Mouse (Mus musculus) neural tube, embryonic 15.5 days (tissue): ENCODE data around the gene 0610040J01Rik. TPM values are rescaled to one million over a fixed set of nuclear protein-coding genes. Genes with fewer than 3 reads are reported as not detected.

Source experiments
- ATAC-seq: fragments of 200-750 bp; cut with Nextera tagmentation; 2 replicates; pipeline ENCODE4 v1.8.0; 2017; ENCODE audit warnings: mild to moderate bottlenecking, moderate TSS enrichment, moderate library complexity; ENCODE audit not compliant: low FRiP score
- H3K27ac ChIP-seq: fragments of 300-500 bp; sonication (generic); replicated peaks from 2 replicates; pipeline ENCODE4 v1.5.1; 2015; ENCODE audit warnings: mild to moderate bottlenecking, inconsistent platforms
- H3K27me3 ChIP-seq: fragments of 300-500 bp; sonication (generic); replicated peaks from 2 replicates; pipeline ENCODE4 v1.6.1; 2015; ENCODE audit warnings: inconsistent platforms
- H3K36me3 ChIP-seq: fragments of 300-500 bp; sonication (generic); 2 replicates; pipeline ENCODE4 v1.6.1; 2015; ENCODE audit warnings: inconsistent platforms
- H3K4me1 ChIP-seq: fragments of 300-500 bp; sonication (generic); 2 replicates; pipeline ENCODE4 v1.6.1; 2015; ENCODE audit warnings: inconsistent platforms
- H3K4me2 ChIP-seq: fragments of 300-500 bp; sonication (generic); 2 replicates; pipeline ENCODE4 v1.6.1; 2015; ENCODE audit warnings: inconsistent platforms, mild to moderate bottlenecking, moderate library complexity
- H3K4me3 ChIP-seq: fragments of 300-500 bp; sonication (generic); replicated peaks from 2 replicates; pipeline ENCODE4 v1.5.1; 2015; ENCODE audit warnings: mild to moderate bottlenecking, inconsistent platforms
- H3K9ac ChIP-seq: fragments of 300-500 bp; sonication (generic); replicated peaks from 2 replicates; pipeline ENCODE4 v1.6.1; 2015; ENCODE audit warnings: mild to moderate bottlenecking, inconsistent platforms
- H3K9me3 ChIP-seq: fragments of 300-500 bp; sonication (generic); replicated peaks from 2 replicates; pipeline ENCODE4 v1.6.1; 2016; ENCODE audit warnings: inconsistent platforms
- WGBS: fragments of 180-500 bp; shearing (Covaris S2); methylation state at CpG from one replicate; pipeline ENCODE4 v1.1.7; 2015; ENCODE audit warnings: mixed read lengths; 5-methylcytosine and 5-hydroxymethylcytosine counted together
- polyA plus RNA-seq: library from polyadenylated mRNA; unstranded; fragments of >200 nt; fragmentation: Nextera tagmentation; extraction: Ambion mirVana; gene quantifications from 2 replicates; pipeline ENCODE4 v1.2.1, GENCODE M21; 2015

0610040J01Rik gene
- polyA plus RNA-seq, 1 experiment from 2014 or later: 4.0 TPM

- Histone ChIP-seq H3K9ac (no peak overlapping the region), H3K4me3 (no peak overlapping the region), H3K36me3 (no peaks in the 10 kb centered on the region), H3K4me1 (0 out of 2 replicates have a peak, but pooled peaks cover 5% of the 10 kb centered on the region), H3K27me3 (no peaks in the 10 kb centered on the region), H3K4me2 (no peak overlapping the region), H3K9me3 (no peaks in the 10 kb centered on the region), H3K27ac (no peak overlapping the region)
- no peak for ATAC-seq
- WGBS: 62% methylated on average over 4 of the region's 4 CpGs
Measured at GRCm38 (mm10) chr5:63907513-63907912, 95.3 kb downstream of the 0610040J01Rik start.

GRCm38 (mm10) chr5:63910171-63910960 lies 98.2 kb downstream of the 0610040J01Rik start:
- WGBS: 88% methylated on average over 10 of the region's 10 CpGs
- Histone ChIP-seq H3K27me3 (no peaks in the 10 kb centered on the region), H3K9ac (no peak overlapping the region), H3K4me1 (0 out of 2 replicates have a peak, but pooled peaks cover 5% of the 10 kb centered on the region), H3K4me3 (no peak overlapping the region), H3K4me2 (no peak overlapping the region), H3K36me3 (no peaks in the 10 kb centered on the region), H3K27ac (no peak overlapping the region), H3K9me3 (no peaks in the 10 kb centered on the region)
- ATAC-seq: no peak

GRCm38 (mm10) chr5:63914896-63915295 lies 102.7 kb downstream of the 0610040J01Rik start:
- Histone ChIP-seq H3K4me2 (no peak overlapping the region), H3K36me3 (no peaks in the 10 kb centered on the region), H3K9ac (no peak overlapping the region), H3K9me3 (no peaks in the 10 kb centered on the region), H3K4me1 (no peaks in the 10 kb centered on the region), H3K4me3 (no peak overlapping the region), H3K27ac (no peak overlapping the region), H3K27me3 (no peaks in the 10 kb centered on the region)
- ATAC-seq: no peak
- WGBS: 78% methylated on average over 1 of the region's 1 CpGs

GRCm38 (mm10) chr5:63916457-63917139 lies 104.4 kb downstream of the 0610040J01Rik start:
- Histone ChIP-seq H3K27ac (no peak overlapping the region), H3K36me3 (no peaks in the 10 kb centered on the region), H3K9ac (no peak overlapping the region), H3K4me3 (no peak overlapping the region), H3K9me3 (no peaks in the 10 kb centered on the region), H3K4me2 (no peak overlapping the region), H3K4me1 (no peaks in the 10 kb centered on the region), H3K27me3 (no peaks in the 10 kb centered on the region)
- 88% methylated on average over 10 of the region's 10 CpGs for WGBS
- ATAC-seq: no peak

GRCm38 (mm10) chr5:63918201-63918600 lies 106.0 kb downstream of the 0610040J01Rik start:
- Histone ChIP-seq H3K9ac (no peak overlapping the region), H3K4me2 (no peak overlapping the region), H3K4me3 (no peak overlapping the region), H3K4me1 (no peaks in the 10 kb centered on the region), H3K27me3 (no peaks in the 10 kb centered on the region), H3K36me3 (no peaks in the 10 kb centered on the region), H3K9me3 (no peaks in the 10 kb centered on the region), H3K27ac (no peak overlapping the region)
- ATAC-seq: no peak
- WGBS: 87% methylated on average over 4 of the region's 4 CpGs

GRCm38 (mm10) chr5:63923305-63924025 lies 111.3 kb downstream of the 0610040J01Rik start:
- no peak for ATAC-seq
- Histone ChIP-seq H3K4me1 (no peaks in the 10 kb centered on the region), H3K4me2 (no peak overlapping the region), H3K9ac (no peak overlapping the region), H3K27me3 (no peaks in the 10 kb centered on the region), H3K36me3 (0 out of 2 replicates have a peak, but pooled peaks cover 11% of the 10 kb centered on the region), H3K4me3 (no peak overlapping the region), H3K27ac (no peak overlapping the region), H3K9me3 (no peaks in the 10 kb centered on the region)
- 86% methylated on average over 13 of the region's 13 CpGs for WGBS

GRCm38 (mm10) chr5:63925035-63925628 lies 113.0 kb downstream of the 0610040J01Rik start:
- Histone ChIP-seq H3K4me1 (no peaks in the 10 kb centered on the region), H3K9ac (no peak overlapping the region), H3K4me3 (no peak overlapping the region), H3K27ac (no peak overlapping the region), H3K36me3 (0 out of 2 replicates have a peak, but pooled peaks cover 14% of the 10 kb centered on the region), H3K4me2 (no peak overlapping the region), H3K9me3 (no peaks in the 10 kb centered on the region), H3K27me3 (no peaks in the 10 kb centered on the region)
- WGBS: 91% methylated on average over 14 of the region's 14 CpGs
- no peak for ATAC-seq

GRCm38 (mm10) chr5:63930824-63931358 lies 118.7 kb downstream of the 0610040J01Rik start:
- H3K27ac ChIP-seq: no peak overlapping the region
- peaks cover 7% of the 10 kb centered on the region for H3K4me1 ChIP-seq
- no peak overlapping the region for H3K4me3 ChIP-seq
- 50% methylated on average over 4 of the region's 4 CpGs for WGBS
- no peak overlapping the region for H3K9ac ChIP-seq
- H3K36me3 ChIP-seq: 0 out of 2 replicates have a peak, but pooled peaks cover 7% of the 10 kb centered on the region
- no peak for ATAC-seq
- H3K4me2 ChIP-seq: no peak overlapping the region
- H3K9me3 ChIP-seq: no peaks in the 10 kb centered on the region
- H3K27me3 ChIP-seq: no peaks in the 10 kb centered on the region

GRCm38 (mm10) chr5:63932829-63933228 lies 120.7 kb downstream of the 0610040J01Rik start:
- Histone ChIP-seq H3K36me3 (0 out of 2 replicates have a peak, but pooled peaks cover 3% of the 10 kb centered on the region), H3K4me2 (no peak overlapping the region), H3K4me1 (peaks cover 7% of the 10 kb centered on the region), H3K9me3 (no peaks in the 10 kb centered on the region), H3K27ac (no peak overlapping the region), H3K4me3 (no peak overlapping the region), H3K27me3 (no peaks in the 10 kb centered on the region), H3K9ac (no peak overlapping the region)
- WGBS: 38% methylated on average over 10 of the region's 10 CpGs
- ATAC-seq: no peak; the same call in 1 of the 2 replicates

- no peak for ATAC-seq
- Histone ChIP-seq H3K9me3 (no peaks in the 10 kb centered on the region), H3K9ac (no peak overlapping the region), H3K36me3 (no peaks in the 10 kb centered on the region), H3K27ac (no peak overlapping the region), H3K4me2 (no peak overlapping the region), H3K4me1 (peaks cover 7% of the 10 kb centered on the region), H3K4me3 (no peak overlapping the region), H3K27me3 (no peaks in the 10 kb centered on the region)
- WGBS: 90% methylated on average over 6 of the region's 6 CpGs
Measured at GRCm38 (mm10) chr5:63935581-63935980, 123.4 kb downstream of the 0610040J01Rik start.

GRCm38 (mm10) chr5:63936740-63937139 lies 124.6 kb downstream of the 0610040J01Rik start:
- Histone ChIP-seq H3K9me3 (no peaks in the 10 kb centered on the region), H3K4me1 (peaks cover 7% of the 10 kb centered on the region), H3K36me3 (no peaks in the 10 kb centered on the region), H3K4me2 (no peak overlapping the region), H3K27ac (no peak overlapping the region), H3K27me3 (no peaks in the 10 kb centered on the region), H3K4me3 (no peak overlapping the region), H3K9ac (no peak overlapping the region)
- ATAC-seq: no peak
- WGBS: 70% methylated on average over 6 of the region's 6 CpGs
